Mouse (Mus musculus) neural tube, embryonic 10.5 days (tissue): Measurements from ENCODE around the gene Ccdc106.
A peak's percentile ranks its signal among the peaks of the same experiment; 100 is the strongest.
"Not testable (repeated sequence)": the region's sequence is repeated elsewhere in the genome, so short reads cannot be mapped to it uniquely, and the experiment has no call there.

Source experiments
- DNase-seq: peaks from one replicate; pipeline ENCODE4 v3.0.0-alpha.2; 2017; ENCODE audit warnings: low spot score; ENCODE audit errors: extremely low spot score

Ccdc106 gene

DNA sequence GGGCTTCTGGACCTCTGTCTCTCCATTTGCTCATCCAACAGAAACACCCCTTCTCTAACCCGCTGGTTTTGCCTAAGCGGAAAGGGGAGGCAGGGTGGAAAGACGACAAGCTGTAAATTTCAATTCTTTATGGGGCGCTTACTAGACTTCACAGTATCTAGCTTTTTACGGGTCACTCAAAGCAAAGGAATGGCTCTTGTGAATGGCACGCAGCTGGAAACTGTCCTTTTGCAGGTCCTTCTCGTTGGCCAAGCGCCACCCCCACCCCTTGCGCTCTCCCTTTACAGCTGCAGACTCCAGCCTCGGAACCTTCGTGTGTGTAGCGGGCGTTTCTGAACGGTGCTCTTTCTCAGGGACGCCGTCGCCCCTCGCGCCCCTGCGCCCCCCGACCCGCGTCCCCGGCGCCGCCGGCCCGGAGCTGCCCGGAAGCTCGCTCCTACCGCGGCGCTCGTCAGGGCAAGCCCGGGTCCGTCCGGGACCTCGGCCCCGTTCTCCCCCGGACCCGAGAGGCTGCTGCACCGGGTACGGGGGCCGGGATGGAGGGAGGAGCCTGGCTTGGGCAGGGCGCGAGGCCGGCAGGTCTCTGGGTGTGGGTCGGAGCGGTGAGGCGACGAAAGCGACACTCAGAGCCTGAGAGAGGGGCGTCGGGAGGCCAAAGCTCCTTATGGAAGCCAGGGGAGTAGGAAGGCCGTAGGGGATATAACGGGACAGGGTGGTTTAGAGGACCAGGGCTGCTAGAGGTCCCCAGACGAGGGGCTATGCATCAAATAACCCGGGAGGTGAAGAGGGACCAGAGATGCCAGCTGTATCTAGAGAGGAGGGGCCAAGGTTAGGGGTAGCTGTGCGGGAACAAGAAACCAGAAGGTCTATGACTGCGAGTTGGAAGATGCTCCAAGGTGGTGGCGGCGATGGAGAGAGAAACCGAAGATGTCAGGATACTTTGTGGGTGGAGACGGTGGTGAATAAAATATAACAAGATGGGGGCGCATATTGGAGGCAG lies 31.1 kb downstream of the Ccdc106 start, which contains the start of gene Zfp580:
Zfp580 (plus strand) TSS at position 346 of the 1,000 bp plus-strand sequence.
- peak; percentile 88 for DNase-seq

DNA sequence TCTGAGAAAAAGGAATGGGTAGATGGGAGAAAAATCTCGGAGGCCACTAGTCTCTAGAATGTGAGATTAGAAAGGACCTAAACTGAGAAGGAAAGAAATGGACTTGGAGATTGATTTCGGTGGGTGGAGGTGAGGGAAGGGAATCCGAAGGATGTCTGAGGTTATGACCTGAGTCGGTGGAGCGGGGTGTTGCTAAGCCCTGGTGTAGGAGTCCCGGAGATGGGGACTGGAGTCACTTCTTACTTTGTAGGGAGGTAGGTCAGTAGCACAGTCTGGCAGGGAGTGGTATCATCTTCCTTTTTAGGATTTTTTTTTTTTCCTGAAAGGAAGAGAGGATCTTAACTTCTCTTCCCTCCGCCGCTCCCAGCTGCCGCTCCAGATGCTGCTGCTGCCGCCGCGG lies 32.1 kb downstream of the Ccdc106 start:
- no peak for DNase-seq

DNA sequence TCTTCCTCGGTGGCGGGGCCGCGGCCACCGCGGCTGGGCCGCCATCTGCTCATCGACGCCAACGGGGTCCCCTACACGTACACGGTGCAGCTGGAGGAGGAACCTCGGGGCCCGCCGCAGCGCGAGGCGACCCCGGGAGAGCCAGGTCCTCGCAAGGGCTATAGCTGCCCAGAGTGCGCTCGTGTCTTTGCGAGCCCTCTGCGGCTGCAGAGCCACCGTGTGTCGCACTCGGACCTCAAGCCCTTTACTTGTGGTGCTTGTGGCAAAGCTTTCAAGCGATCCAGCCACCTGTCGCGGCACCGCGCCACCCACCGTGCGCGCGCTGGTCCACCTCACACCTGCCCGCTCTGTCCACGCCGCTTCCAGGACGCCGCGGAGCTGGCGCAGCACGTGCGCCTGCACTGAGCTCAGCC lies 32.6 kb downstream of the Ccdc106 start:
- no peak for DNase-seq

DNA sequence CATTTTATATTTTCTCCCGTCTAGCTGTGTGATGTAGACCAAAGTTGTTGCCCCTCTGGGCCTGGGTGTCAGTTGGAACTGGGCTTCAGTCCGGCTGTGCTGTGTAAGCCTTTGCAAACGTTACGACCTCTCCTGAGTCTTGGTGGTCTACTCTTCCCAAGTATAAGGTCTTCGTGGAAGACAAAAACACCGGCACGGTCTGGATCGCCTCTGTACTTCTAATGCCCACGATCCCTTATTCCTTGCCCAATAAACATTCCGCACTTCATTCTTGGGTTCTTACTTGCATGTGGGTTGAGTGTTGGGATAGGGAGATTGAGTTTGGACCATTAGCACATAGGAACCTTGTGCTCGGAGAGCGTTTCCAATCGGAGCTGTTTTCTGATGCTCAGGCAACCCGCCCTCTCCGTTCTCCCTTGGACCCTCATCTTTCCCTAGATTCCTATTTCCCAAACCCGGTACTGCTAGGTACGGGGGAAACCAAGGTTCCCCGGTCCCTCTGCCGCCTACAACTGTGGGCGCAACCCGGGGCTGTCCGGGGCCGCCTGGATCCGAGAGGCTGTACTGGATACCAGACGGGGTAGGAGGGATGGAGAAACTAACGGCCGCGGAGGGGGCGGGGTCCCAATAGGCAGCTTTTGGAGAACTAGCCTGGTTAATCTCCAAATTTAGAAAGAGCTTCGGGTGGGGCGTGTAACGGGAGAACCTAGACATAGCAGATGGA lies 33.3 kb downstream of the Ccdc106 start:
- DNase-seq: peak; percentile 53

DNA sequence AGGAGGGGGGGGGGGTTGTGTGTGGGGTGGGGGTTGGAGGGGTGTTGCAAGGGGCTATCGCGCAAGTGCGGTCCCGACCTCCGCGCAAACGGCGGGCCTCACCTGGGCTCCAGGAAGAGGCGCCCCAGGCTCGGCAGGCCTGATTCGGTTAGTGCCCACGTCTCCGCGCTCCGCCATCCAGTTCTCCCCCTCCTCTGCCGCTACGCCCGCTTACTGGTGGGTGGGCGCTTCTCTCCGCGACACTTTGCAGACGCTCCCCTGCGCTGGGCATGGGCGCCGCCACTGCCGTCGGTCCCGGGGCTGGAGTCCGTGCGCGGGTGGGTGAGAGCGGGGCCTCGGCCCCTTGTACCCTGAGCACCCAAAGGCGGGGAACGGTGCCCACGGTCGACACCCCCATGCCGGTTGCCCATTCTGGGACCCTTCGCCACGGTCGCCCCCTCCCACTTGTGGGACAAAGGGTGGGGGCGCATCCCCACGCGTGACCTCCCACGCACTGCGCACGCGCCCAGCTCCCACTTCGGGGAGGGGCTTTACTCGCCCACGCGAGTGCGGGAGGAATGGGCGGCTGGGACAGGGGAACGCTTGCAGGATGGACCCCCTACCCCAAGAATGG lies 36.4 kb downstream of the Ccdc106 start:
- DNase-seq: peak; percentile 40

DNA sequence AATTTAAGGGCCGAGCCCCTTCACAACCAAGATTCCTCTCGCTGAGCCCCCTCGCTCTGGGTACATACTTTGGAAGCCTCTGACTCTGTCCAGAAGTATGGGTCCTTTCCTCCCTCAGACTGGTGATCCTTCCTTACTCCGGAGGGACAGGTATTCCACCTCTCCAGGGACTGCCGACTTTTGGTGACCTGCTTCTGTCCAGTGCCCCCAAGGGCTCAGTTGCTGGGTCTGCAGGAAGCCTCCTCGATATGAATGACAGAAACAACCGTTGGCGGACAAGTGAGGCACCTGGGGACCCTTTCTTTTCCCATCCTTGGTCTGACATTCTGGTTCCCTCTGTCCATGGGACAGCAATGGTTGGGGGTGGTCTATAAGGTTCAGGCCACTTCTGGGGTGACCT lies 37.0 kb downstream of the Ccdc106 start:
- no peak for DNase-seq

DNA sequence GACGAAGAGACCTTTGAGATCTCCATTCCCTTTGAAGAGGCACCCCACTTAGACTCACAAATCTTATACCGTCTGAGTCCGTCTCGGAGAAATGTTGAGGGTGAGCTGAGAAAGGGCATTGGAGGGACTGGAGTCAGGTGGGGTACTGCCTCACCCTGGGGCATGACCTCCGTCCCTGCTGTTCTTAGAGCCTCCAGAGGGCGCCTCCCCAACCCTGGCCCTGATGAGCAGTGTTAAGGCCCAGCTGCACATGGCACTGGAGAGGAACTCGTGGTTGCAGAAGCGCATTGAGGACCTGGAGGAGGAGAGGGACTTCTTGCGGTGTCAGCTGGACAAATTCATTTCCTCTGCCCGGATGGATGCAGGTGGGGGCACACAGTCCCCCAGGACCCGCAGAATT lies 37.5 kb downstream of the Ccdc106 start:
- DNase-seq: peak; percentile 31

DNA sequence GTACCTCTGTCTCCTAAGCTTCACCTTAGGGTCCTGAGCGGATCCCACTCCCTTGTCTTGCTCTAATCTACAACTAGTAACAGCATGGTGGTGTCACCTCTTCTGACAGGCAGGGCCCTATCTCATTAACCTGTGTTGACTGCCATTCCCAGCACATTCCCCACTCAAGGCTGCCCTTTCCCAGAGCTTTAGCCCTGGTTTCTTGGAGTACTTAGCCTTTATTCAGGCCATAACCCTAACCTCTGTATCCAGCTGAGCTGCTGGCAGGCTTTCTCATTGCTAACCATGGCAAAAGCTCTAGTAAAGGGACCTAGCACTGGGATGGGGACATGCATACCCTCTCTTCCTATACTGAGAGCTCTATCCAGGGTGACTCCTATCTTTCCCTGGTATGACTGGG lies 38.3 kb downstream of the Ccdc106 start:
- DNase-seq: no peak

DNA sequence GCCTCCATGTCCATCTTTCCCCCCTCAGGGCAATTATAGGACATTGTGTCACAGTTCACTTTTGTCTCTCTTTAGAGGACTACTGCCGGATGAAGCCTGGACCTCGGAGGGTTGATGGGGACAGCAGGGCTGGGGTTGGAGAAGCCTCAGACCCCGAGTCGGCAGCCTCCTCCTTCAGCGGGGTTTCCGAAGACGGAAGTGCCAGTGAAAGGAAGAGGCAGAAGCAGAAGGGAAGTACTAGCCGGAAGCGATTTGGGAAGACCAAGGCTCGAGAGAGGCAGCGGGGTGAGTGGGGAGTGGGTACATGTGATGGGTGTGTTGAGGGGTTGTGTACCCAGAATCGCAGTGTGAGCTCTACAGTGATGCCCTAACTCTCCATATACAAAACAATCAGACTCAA lies 39.1 kb downstream of the Ccdc106 start:
- DNase-seq: no peak

DNA sequence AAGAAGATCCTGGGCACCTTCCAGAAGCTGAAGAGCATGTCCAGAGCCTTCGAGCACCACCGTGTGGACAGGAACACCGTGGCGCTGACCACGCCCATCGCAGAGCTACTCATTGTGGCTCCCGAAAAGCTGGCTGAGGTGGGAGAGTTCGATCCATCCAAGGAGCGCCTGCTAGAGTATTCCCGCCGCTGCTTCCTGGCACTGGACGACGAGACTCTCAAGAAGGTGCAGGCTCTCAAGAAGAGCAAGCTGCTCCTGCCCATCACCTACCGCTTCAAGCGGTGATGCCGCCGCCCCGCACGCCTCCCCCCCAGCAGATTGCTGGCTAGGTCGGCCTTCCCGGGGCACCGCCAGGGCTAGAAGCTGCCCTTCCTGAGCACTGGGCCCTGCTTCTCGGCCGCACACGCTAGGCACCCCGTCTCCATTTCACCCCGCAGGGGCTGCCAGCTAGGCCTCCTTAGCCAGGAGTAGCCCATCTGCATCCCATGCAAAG lies 39.9 kb downstream of the Ccdc106 start:
- DNase-seq: peak; percentile 81

DNA sequence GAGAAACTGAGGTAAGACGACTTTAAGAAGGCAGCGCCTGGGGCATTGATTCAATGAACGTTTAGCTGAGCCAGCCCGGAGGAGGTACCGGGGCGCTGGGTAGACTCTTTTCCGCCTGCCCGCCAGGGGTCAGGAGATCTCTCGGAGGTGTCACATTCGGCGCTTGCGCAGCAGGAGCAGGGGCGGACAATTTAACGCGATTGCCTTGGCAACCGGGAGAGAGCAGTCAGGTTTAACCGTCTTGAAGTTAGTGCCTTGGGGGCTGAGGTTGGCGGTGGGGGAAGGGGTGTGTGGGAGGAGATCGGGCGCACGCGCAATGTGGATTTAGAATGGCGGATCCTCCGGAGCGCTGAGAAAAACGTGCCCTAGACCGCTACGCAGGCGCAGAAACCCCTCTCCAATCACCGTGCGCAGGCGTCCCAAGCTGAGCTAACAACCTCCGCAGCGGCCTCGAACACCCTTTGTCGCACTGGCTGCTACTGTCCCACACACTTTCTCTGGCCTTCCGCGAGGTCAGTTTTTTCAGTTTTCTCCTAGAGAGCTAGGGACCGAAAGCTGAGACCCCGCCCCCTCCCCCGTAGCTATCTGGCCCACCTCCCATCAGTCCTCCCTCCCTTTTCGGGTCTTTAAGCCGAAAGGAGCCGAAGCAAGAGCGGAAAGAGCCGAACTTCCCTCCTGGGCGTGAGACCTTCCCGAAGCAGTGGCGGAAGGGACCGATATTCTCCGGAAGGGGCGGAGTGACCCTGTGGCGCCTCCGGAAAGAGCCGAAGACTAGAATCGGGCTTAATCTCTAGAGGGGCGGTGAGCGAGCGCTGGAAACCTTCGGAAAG lies 40.8 kb downstream of the Ccdc106 start:
- DNase-seq: peak; percentile 97

DNA sequence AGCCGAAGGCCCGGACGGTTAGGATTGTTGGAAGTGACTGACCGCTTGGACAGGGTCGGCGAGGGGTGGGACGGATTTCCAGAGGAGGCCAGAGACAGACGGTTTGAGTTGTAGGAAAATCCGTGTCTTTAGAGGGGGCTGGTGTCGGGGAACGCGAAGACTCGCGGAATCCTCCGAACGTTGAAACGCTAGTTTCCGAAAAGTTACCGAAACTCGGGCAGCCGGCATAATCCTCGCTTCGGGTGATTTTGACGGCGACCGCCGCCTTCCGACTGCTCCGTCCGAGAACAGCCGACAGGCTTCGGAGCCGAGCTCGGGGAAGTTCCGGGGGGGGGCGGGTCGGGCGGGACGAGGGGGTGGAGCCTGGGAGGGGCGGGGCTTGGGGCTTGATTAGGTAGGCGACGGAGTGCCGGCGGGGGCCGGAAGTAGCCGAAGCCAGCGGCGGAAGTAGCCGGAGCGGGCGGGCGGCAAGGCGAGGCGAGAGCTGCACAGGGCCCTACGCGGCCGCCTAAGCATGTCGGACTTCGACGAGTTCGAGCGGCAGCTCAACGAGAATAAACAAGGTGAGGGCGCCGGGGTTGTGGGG lies 41.5 kb downstream of the Ccdc106 start, which contains the start of gene U2af2:
U2af2 (plus strand) TSS at position 370 of the 586 bp plus-strand sequence.
- DNase-seq: peak; percentile 94

DNA sequence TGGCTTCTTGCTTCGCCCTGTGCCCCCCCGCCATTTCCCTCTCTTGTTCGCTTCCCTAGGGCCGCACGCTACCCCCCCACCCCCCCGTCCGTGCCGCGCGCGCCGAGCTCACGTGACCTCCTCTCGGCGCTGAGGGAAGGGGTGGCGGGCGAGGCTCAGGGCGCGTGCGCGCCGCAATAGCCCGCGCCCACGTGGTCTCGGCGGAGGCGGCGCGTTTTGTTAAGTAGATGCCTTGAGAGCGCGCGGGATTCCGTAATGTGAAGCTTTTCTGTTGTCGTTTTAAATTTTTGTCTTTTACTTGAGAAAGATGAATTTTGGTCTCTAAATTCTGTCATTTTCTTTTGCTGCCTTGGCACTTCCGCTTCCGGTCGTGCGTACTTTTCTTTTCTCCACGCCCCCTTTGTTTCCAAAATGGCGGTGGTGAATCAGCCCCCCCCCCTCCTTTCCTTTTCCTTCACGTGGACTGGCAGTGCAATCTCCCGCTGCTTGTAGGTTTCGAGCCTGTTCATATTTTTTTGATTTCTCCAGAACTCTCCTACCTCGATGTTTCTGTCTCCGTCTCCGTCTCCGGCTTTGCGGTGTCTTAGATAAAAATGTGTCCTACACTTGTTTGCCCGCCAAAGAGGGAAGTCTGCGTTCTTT lies 42.1 kb downstream of the Ccdc106 start:
- DNase-seq: peak; percentile 88

DNA sequence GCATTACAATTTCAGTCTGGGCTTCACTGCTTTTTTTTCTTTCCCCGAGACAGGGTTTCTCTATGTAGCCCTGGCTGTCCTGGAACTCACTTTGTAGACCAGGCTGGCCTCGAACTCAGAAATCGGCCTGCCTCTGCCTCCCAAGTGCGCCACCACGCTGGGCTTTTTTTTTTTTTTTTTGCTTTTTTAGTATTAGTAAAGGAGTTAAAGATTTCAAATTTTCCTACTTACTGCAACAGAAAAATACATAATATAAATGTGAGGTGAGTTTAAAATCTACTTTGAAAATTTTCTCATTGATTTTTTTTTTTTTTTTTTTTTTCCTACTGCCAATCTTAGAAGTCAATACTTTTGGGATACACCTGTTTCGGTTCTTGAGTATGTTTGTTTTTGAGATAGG lies 44.5 kb downstream of the Ccdc106 start:
- DNase-seq: no peak

DNA sequence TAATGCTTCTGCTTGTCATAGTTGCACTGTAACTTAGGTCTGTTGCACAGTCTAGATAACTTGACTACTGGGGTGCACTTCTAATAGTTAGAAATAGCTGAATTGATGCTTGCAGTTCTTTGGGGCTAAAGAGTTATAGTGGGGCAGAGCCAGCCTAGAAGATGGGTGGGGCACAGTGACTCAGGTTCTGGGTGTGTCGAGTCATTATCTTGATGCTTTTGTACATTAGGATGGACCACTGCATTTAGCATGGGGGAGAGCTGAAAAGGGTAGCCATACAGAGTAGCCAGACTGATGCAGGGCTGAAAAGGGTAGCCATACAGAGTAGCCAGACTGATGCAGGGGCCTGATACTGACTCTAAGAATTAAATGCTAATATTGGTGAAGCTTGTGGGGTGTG lies 53.2 kb downstream of the Ccdc106 start:
- no peak for DNase-seq

DNA sequence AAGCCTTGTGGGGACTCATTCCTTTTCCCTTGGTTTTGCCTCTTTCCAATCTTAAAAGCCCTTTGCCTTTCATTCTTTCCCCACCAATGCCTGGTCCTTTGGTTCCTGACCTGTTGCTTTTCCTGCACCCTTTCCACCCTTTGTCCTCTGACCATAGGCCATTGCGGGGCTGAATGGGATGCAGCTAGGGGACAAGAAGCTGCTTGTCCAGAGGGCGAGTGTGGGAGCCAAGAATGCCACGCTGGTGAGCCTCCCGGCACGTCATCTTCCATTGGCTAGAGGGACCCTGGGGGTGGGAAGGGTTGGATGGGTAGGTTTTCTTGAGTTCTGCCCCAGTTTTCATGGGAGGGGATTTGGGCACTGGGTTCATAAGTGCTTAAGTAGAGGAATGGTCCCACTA lies 54.6 kb downstream of the Ccdc106 start:
- no peak for DNase-seq

DNA sequence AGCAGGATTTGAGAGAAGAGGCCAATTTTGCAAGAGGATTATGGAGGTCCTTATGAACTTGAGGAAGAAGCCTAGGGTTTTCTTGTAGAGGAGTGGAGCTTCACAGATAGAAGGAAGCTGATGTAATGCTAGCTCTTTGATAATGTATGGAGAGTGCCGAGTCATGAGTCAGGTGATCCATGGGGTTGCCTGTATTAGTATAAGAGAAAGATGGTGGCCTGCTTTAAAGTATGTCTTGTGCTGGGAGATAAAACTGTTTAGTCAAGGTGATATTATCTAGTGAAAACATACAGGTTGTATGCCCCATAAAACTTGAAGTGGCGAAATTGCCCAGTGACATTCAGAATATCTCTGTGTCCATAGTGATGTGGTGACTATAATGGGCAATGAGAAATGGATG lies 56.6 kb downstream of the Ccdc106 start:
- DNase-seq: no peak

DNA sequence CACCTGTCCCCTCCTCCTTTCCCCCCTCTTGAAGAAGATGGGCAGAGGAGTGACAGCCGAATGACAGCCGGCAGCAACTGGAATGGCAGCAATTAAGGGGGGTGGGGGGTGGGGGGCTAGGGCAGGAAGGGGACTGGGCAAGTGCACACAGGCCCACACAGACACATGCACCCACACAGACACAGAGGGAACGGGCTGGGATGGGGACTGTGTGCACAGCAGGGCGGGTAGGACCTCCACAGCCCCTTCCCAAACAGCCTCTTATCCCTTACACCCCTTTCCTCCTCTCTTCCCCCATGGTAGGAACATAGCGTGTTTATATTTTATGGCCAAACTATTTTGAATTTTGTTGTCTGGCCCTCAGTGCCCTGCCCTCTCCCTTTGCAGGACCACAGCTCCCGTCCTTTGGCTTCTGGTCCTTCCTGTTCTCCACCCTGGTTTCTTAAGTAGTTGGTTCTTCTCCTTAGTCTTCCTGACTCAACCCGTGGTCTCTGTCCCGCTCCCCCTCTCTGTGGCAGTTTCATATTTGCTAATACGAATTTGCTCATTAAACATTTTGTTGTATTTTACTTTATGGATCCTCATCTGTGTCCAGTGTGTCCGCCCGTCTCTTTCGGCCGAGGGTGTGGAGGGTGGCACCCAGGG lies 59.1 kb downstream of the Ccdc106 start:
- DNase-seq: not testable (repeated sequence)

DNA sequence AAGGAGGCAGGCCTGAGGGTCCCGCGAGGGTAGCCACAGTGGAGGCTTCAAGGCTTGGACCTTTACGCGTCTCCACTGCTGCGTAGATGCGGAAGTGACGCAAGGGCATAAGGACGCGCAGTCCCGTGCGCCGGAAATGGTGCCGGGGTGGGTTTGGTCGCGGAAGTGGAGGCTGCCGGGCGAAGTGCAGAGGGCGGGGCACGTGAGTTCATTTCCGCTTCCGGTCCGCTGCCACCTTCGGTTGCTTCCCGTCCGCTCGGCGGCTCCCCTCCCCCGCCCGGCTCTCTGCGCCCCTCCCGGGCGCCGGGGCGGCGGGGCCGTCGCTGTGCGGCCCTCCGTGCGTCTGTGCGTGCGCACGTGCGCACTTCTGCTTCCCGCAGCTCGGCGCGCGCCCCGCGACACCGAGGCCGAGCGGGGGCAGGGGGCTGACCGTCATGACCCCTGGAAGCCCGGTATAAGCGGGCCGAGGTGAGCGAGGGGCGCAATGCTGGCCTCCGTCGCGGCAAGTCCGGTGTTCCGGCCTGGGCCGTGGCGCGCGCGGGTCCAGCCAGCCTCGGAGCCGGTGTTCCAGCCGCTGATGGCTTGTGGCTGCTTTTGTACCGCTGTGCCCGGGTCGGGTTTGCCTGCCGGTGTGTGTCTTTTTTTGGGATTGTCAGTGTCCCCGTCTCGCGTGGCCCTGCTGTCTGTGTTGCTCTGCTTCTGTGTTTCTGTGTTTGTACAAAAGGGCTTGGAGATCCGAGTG lies 59.8 kb downstream of the Ccdc106 start, which contains the start of gene Epn1:
Epn1 (plus strand) TSS at position 226 of the 742 bp plus-strand sequence.
- DNase-seq: peak; percentile 96
